10 mouse cellular contexts compared by ENCODE assay signal in the genomic region with DNA sequence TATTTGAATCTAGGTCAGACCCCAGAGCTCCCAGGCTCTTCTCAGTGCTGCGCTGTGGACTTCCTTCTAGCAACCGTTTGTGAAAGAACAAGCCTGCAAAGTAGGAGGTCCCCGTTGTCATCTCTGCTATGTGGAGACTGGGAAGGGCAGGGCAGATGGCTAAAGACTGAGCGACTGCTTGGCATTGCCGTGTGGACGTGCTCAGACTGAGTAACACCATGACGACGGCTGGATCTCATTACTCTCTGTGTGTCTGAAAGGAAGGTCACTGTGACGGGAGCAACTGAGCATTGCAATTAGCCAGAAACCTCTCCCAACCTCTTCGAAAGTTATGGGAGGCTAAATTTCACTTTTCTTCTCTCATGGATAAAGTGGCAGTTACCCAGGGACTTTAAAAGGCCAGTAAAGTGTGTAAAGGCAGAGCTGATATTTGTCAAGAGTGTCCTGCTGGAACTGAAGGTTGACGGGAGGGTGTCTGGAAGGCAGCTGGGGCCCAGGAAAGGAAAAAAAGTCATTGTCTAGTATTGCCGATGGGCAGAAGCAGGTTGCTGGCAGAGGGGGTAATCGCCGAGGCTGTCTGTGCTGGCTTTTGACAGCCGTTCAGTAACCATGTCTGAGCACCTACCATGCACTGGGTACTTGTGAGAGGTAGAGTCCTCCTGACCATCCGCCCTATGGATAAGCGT. TPM values are rescaled to one million over a fixed set of nuclear protein-coding genes. Genes with fewer than 3 reads are reported as not detected.
DNase-seq lines count a peak whose midpoint lies in the region; ATAC-seq lines count a peak whose summit lies in the region.
"Had no signal": no experiment of that assay in that cellular context is flagged by ENCODE, and none has a peak within 500 bp of the region (broad histone marks: within the 10 kb centered on the region; RNA-seq: fewer than 3 reads in every experiment).

No protein-coding gene starts in this region.

- H3K9ac ChIP-seq in hindbrain, embryonic 16.5 days (ENCODE audit: low read depth, low read length), result no peak overlapping the region
- no peak overlapping the region for H3K9ac ChIP-seq in liver, embryonic 11.5 days (ENCODE audit: low read depth, low read length)
- no peak overlapping the region for H3K9ac ChIP-seq in intestine, embryonic 15.5 days

- WGBS in hindbrain, embryonic 16.5 days, result 24% methylated on average over 17 of the region's 17 CpGs
- WGBS in midbrain, embryonic 10.5 days, result 76% methylated on average over 17 of the region's 17 CpGs
- 72% methylated on average over 17 of the region's 17 CpGs for WGBS in liver, embryonic 11.5 days
- WGBS in intestine, embryonic 15.5 days, result 61% methylated on average over 17 of the region's 17 CpGs

- H3K36me3 ChIP-seq in hindbrain, embryonic 16.5 days (ENCODE audit: control insufficient read depth, insufficient read depth, low read length), result no peaks in the 10 kb centered on the region
- H3K36me3 ChIP-seq in midbrain, embryonic 10.5 days, result no peaks in the 10 kb centered on the region
- no peaks in the 10 kb centered on the region for H3K36me3 ChIP-seq in liver, embryonic 11.5 days (ENCODE audit: control insufficient read depth, insufficient read depth, low read length)
- H3K36me3 ChIP-seq in intestine, embryonic 15.5 days, result no peaks in the 10 kb centered on the region
- H3K36me3 ChIP-seq: G1E had no signal

- H3K4me1 ChIP-seq in hindbrain, embryonic 16.5 days (ENCODE audit: control insufficient read depth, insufficient read depth, low read depth, low read length), result peaks cover 13% of the 10 kb centered on the region
- peaks cover 9% of the 10 kb centered on the region for H3K4me1 ChIP-seq in midbrain, embryonic 10.5 days
- H3K4me1 ChIP-seq in liver, embryonic 11.5 days (replicated peaks; ENCODE audit: control insufficient read depth, insufficient read depth, low read length), result no peaks in the 10 kb centered on the region
- H3K4me1 ChIP-seq in intestine, embryonic 15.5 days (replicated peaks), result no peaks in the 10 kb centered on the region

- no peak overlapping the region for H3K4me3 ChIP-seq in hindbrain, embryonic 16.5 days (ENCODE audit: low read length)
- no peak overlapping the region for H3K4me3 ChIP-seq in midbrain, embryonic 10.5 days
- no peak overlapping the region for H3K4me3 ChIP-seq in liver, embryonic 11.5 days (ENCODE audit: low read depth, low read length)
- no peak overlapping the region for H3K4me3 ChIP-seq in intestine, embryonic 15.5 days (replicated peaks)
- H3K4me3 ChIP-seq: erythroblast, embryonic 14.5 days had no signal

- ATAC-seq in hindbrain, embryonic 16.5 days, result peak; percentile 99
- no peak for ATAC-seq in liver, embryonic 11.5 days (replicated peaks; ENCODE audit: low FRiP score)
- no peak for ATAC-seq in intestine, embryonic 15.5 days

- peak overlapping the region; percentile 13 for H3K4me2 ChIP-seq in hindbrain, embryonic 16.5 days (ENCODE audit: low read length)
- H3K4me2 ChIP-seq in liver, embryonic 11.5 days, result no peak overlapping the region
- H3K4me2 ChIP-seq in intestine, embryonic 15.5 days (replicated peaks), result no peak overlapping the region

- peak; percentile 26 for DNase-seq in layer of hippocampus, adult 11-12 months (ENCODE audit: low spot score)
- no peak for DNase-seq in layer of hippocampus, postnatal 25 days (ENCODE audit: extremely low spot score in 1 of 2, low spot score in 1 of 2)
- DNase-seq in embryo, embryonic 11 days, result peak; percentile 67
- peak; percentile 34 for DNase-seq in midbrain, embryonic 10.5 days (ENCODE audit: low spot score)
- no peak for DNase-seq in liver, embryonic 11.5 days (ENCODE audit: low spot score)
- no peak for DNase-seq in urinary bladder, postnatal 14 days (ENCODE audit: low spot score)

- no peaks in the 10 kb centered on the region for H3K9me3 ChIP-seq in hindbrain, embryonic 16.5 days (ENCODE audit: control insufficient read depth, low read length)
- no peaks in the 10 kb centered on the region for H3K9me3 ChIP-seq in midbrain, embryonic 10.5 days (replicated peaks)
- no peaks in the 10 kb centered on the region for H3K9me3 ChIP-seq in liver, embryonic 11.5 days (ENCODE audit: control insufficient read depth, low read length)
- H3K9me3 ChIP-seq in intestine, embryonic 15.5 days, result no peaks in the 10 kb centered on the region
- H3K9me3 ChIP-seq: G1E had no signal

- peak overlapping the region; percentile 69 for H3K27ac ChIP-seq in hindbrain, embryonic 16.5 days (ENCODE audit: low read depth, low read length)
- peak overlapping the region; percentile 69 for H3K27ac ChIP-seq in midbrain, embryonic 10.5 days (replicated peaks)
- H3K27ac ChIP-seq in liver, embryonic 11.5 days (ENCODE audit: low read depth, low read length), result no peak overlapping the region
- no peak overlapping the region for H3K27ac ChIP-seq in intestine, embryonic 15.5 days

- no peaks in the 10 kb centered on the region for H3K27me3 ChIP-seq in hindbrain, embryonic 16.5 days (replicated peaks; ENCODE audit: control insufficient read depth, insufficient read depth, low read length)
- H3K27me3 ChIP-seq in midbrain, embryonic 10.5 days (ENCODE audit: low read depth, poor library complexity, severe bottlenecking), result no peaks in the 10 kb centered on the region
- H3K27me3 ChIP-seq in liver, embryonic 11.5 days (replicated peaks; ENCODE audit: control insufficient read depth, insufficient read depth, low read length), result no peaks in the 10 kb centered on the region
- H3K27me3 ChIP-seq in intestine, embryonic 15.5 days (replicated peaks), result no peaks in the 10 kb centered on the region

RNA-seq across cellular contexts. Expression of gene Kcne4, which starts 36.0 kb away (rescaled TPM):
- under 1 TPM; 0.62 to 0.73 TPM for total RNA-seq in layer of hippocampus, postnatal 25 days (2021)
- 1.8 and 1.9 TPM in 2 replicates for polyA plus RNA-seq in hindbrain, embryonic 16.5 days (2015; fragmentation: Nextera tagmentation; extraction: Ambion mirVana)
- polyA plus RNA-seq in midbrain, embryonic 10.5 days (2016; fragmentation: Nextera tagmentation; extraction: Ambion mirVana), result 0.26 and 1.2 TPM in 2 replicates
- 0.32 and 0.44 TPM in 2 replicates for polyA plus RNA-seq in liver, embryonic 11.5 days (2014; fragmentation: Nextera tagmentation; extraction: Ambion mirVana)
- 5.7 and 6.3 TPM in 2 replicates for polyA plus RNA-seq in intestine, embryonic 15.5 days (2015; fragmentation: Nextera tagmentation; extraction: Ambion mirVana)
- polyA plus RNA-seq: erythroblast, embryonic 14.5 days; G1E had no signal

Comparison
In these comparisons a context has a peak if more than half of its experiments do, and no peak if none do; other contexts are left out.
1. DNase-seq: peak in layer of hippocampus, adult 11-12 months (single experiment), embryo, embryonic 11 days (single experiment) and midbrain, embryonic 10.5 days (single experiment); none in layer of hippocampus, postnatal 25 days (0 of 2), liver, embryonic 11.5 days (single experiment) and urinary bladder, postnatal 14 days (single experiment).
2. H3K27ac ChIP-seq: peak in hindbrain, embryonic 16.5 days (single experiment) and midbrain, embryonic 10.5 days (single experiment); none in liver, embryonic 11.5 days (single experiment) and intestine, embryonic 15.5 days (single experiment).